Mouse (Mus musculus) midbrain, embryonic 16.5 days (tissue): Measurements from ENCODE around the gene Vmn1r199. TPM values are rescaled to one million over a fixed set of nuclear protein-coding genes. Genes with fewer than 3 reads are reported as not detected.

Source experiments
- ATAC-seq: fragments of 200-750 bp; cut with Nextera tagmentation; 2 replicates; pipeline ENCODE4 v1.8.0; 2017; ENCODE audit warnings: moderate TSS enrichment
- H3K27ac ChIP-seq: fragments of 300-500 bp; sonication (generic); 2 replicates; pipeline ENCODE4 v1.5.1; 2014; ENCODE audit warnings: mild to moderate bottlenecking, low read length, mixed read lengths
- H3K27me3 ChIP-seq: fragments of 300-500 bp; sonication (generic); 2 replicates; pipeline ENCODE4 v1.6.1; 2014; ENCODE audit warnings: low read depth, low read length, mixed read lengths; ENCODE audit not compliant: control insufficient read depth, insufficient read depth
- H3K36me3 ChIP-seq: fragments of 300-500 bp; sonication (generic); 2 replicates; pipeline ENCODE4 v1.6.1; 2014; ENCODE audit warnings: mild to moderate bottlenecking, low read length, moderate library complexity, mixed read lengths; ENCODE audit not compliant: control insufficient read depth, insufficient read depth
- H3K4me1 ChIP-seq: fragments of 300-500 bp; sonication (generic); 2 replicates; pipeline ENCODE4 v1.6.1; 2014; ENCODE audit warnings: mild to moderate bottlenecking, low read length, mixed read lengths; ENCODE audit not compliant: control insufficient read depth, insufficient read depth
- H3K4me2 ChIP-seq: fragments of 300-500 bp; sonication (generic); 2 replicates; pipeline ENCODE4 v1.6.1; 2014; ENCODE audit warnings: mild to moderate bottlenecking, low read length, mixed read lengths
- H3K4me3 ChIP-seq: fragments of 300-500 bp; sonication (generic); 2 replicates; pipeline ENCODE4 v1.5.1; 2014; ENCODE audit warnings: low read depth, mild to moderate bottlenecking, low read length, moderate library complexity, mixed read lengths
- H3K9ac ChIP-seq: fragments of 300-500 bp; sonication (generic); 2 replicates; pipeline ENCODE4 v1.6.1; 2014; ENCODE audit warnings: low read depth, low read length, mixed read lengths
- H3K9me3 ChIP-seq: fragments of 300-500 bp; sonication (generic); replicated peaks from 2 replicates; pipeline ENCODE4 v1.6.1; 2014; ENCODE audit warnings: mild to moderate bottlenecking, low read length, mixed read lengths; ENCODE audit not compliant: control insufficient read depth, poor library complexity, severe bottlenecking
- WGBS: fragments of 180-500 bp; shearing (Covaris S2); extraction: QIAGEN DNeasy Blood & Tissue Kit; methylation state at CpG from one replicate; pipeline ENCODE4 v1.1.7; 2014; 5-methylcytosine and 5-hydroxymethylcytosine counted together
- polyA plus RNA-seq: library from polyadenylated mRNA; unstranded; fragments of >200 nt; fragmentation: Nextera tagmentation; extraction: Ambion mirVana; gene quantifications from 2 replicates; pipeline ENCODE4 v1.2.1, GENCODE M21; 2015

Vmn1r199 gene
- polyA plus RNA-seq, 1 experiment from 2014 or later: not detected

DNA sequence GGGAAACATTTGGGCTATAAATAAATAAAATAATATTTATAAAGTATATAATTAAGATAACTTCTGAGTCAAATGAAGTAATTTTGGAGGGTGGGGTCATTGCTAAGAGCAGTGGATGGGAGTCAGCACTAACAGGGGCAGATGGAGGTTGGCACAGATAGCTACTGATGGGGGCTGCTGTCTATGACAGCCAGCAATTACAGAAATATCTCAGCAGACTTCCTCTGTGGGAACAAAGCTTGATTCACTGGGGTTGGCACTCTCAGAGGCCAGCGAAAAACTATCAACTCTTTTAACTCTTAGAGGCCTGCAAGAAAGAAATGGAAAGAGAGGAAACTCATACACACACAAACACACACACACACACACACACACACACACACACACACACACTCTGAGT, 23.4 kb downstream of the Vmn1r199 start:
- H3K9ac ChIP-seq: no peak overlapping the region
- 73% methylated on average over 1 of the region's 1 CpGs for WGBS

More for the DNA sequence above, 23.4 kb downstream of the Vmn1r199 start:
- Histone ChIP-seq H3K4me3 (no peak overlapping the region), H3K4me1 (no peaks in the 10 kb centered on the region), H3K36me3 (no peaks in the 10 kb centered on the region), H3K9me3 (no peaks in the 10 kb centered on the region), H3K27me3 (no peaks in the 10 kb centered on the region), H3K4me2 (no peak overlapping the region), H3K27ac (no peak overlapping the region)
- ATAC-seq: no peak

Other genes starting within 250 kb of the Vmn1r199 start
- gene Vmn1r191, start 195.8 kb upstream of the Vmn1r199 start, polyA plus RNA-seq: not detected in 2 replicates
- not detected in 2 replicates for gene Vmn1r192, start 188.7 kb upstream of the Vmn1r199 start, polyA plus RNA-seq
- not detected in 2 replicates for gene Vmn1r193, start 156.7 kb upstream of the Vmn1r199 start, polyA plus RNA-seq
- gene Vmn1r194, start 135.6 kb upstream of the Vmn1r199 start, polyA plus RNA-seq: not detected in 2 replicates
- not detected in 2 replicates for gene Vmn1r195, start 109.3 kb upstream of the Vmn1r199 start, polyA plus RNA-seq
- not detected in 2 replicates for gene Vmn1r196, start 89.9 kb upstream of the Vmn1r199 start, polyA plus RNA-seq
- not detected in 2 replicates for gene Vmn1r197, start 55.2 kb upstream of the Vmn1r199 start, polyA plus RNA-seq
- not detected in 2 replicates for gene Vmn1r198, start 29.5 kb upstream of the Vmn1r199 start, polyA plus RNA-seq
- gene Vmn1r200, start 10.6 kb downstream of the Vmn1r199 start, polyA plus RNA-seq: not detected in 2 replicates
- not detected in 2 replicates for gene Vmn1r201, start 92.1 kb downstream of the Vmn1r199 start, polyA plus RNA-seq
- gene Vmn1r202, start 125.6 kb downstream of the Vmn1r199 start, polyA plus RNA-seq: not detected in 2 replicates
- gene Vmn1r203, start 138.3 kb downstream of the Vmn1r199 start, polyA plus RNA-seq: not detected in 2 replicates
- gene Vmn1r204, start 173.4 kb downstream of the Vmn1r199 start, polyA plus RNA-seq: not detected in 2 replicates
- gene Vmn1r205, start 213.2 kb downstream of the Vmn1r199 start, polyA plus RNA-seq: not detected in 2 replicates
- gene Vmn1r206, start 244.4 kb downstream of the Vmn1r199 start, polyA plus RNA-seq: not detected in 2 replicates